8 mouse cellular contexts compared by ENCODE assay signal in the genomic region with DNA sequence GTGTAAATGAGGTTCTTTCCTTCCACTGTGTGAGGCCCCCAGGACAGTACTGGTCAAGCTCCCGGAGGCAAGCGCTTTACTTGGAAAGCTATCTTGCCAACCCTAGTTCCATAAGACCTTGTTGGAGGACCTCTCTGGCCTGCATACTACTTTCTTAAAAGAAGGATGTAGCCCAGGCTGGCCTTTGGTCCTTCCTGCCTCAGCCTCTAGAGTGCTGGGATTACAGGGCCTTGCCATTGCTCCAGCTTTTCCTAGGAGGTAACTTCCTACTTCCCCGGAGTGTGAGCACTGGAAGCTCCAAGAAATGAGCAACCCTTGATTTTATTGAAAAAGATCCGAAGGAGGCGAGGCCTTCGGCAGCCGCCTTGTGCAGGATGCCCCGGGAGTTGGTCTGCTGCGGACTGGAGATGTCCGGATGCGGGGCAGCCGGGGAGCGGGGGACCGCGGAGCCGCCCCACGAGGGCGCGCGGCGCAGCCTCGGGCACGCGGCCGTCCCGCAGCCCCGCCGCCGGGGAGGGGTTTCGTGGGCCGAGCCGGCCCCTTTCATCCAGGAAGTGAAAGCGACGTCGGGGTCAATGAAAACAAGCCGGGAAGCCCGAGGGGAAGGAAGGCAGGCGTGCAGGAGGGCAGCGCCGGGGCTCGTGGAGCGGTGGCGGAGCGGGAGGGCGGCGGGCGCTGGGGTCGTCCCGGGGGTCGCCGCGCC. TPM values are rescaled to one million over a fixed set of nuclear protein-coding genes. Genes with fewer than 3 reads are reported as not detected.
A peak's percentile ranks its signal among the peaks of the same experiment; 100 is the strongest.
DNase-seq lines count a peak whose midpoint lies in the region; ATAC-seq and TF ChIP-seq lines count a peak whose summit lies in the region.

A gene (plus strand): TSS at position 557 of the 703 bp plus-strand sequence.

- peak within 1 kb of the TSS; percentile 93 for H3K4me3 ChIP-seq in embryonic facial prominence, embryonic 10.5 days
- peak within 1 kb of the TSS; percentile 89 for H3K4me3 ChIP-seq in intestine, postnatal 0 days (ENCODE audit: low read depth, low read length)
- H3K4me3 ChIP-seq in midbrain, embryonic 10.5 days, result peak within 1 kb of the TSS; percentile 82

- no peaks in the 10 kb centered on the region for H3K27me3 ChIP-seq in embryonic facial prominence, embryonic 10.5 days (replicated peaks; ENCODE audit: low read depth, poor library complexity, severe bottlenecking)
- H3K27me3 ChIP-seq in intestine, postnatal 0 days (replicated peaks; ENCODE audit: control insufficient read depth, insufficient read depth, low read length), result no peaks in the 10 kb centered on the region
- H3K27me3 ChIP-seq in midbrain, embryonic 10.5 days (ENCODE audit: low read depth, poor library complexity, severe bottlenecking), result no peaks in the 10 kb centered on the region

- peaks cover 40% of the 10 kb centered on the region for H3K4me1 ChIP-seq in embryonic facial prominence, embryonic 10.5 days
- H3K4me1 ChIP-seq in intestine, postnatal 0 days (replicated peaks; ENCODE audit: control insufficient read depth, insufficient read depth, low read length), result 0 out of 2 replicates have a peak, but pooled peaks cover 3% of the 10 kb centered on the region
- peaks cover 46% of the 10 kb centered on the region for H3K4me1 ChIP-seq in midbrain, embryonic 10.5 days

- H3K27ac ChIP-seq in embryonic facial prominence, embryonic 10.5 days (replicated peaks), result peak within 1 kb of the TSS; percentile 91
- peak within 1 kb of the TSS; percentile 91 for H3K27ac ChIP-seq in intestine, postnatal 0 days (ENCODE audit: low read depth, low read length)
- H3K27ac ChIP-seq in midbrain, embryonic 10.5 days (replicated peaks), result peak within 1 kb of the TSS; percentile 93

- peak; percentile 74 for ATAC-seq in intestine, postnatal 0 days

- peaks cover 22% of the 10 kb centered on the region for H3K36me3 ChIP-seq in embryonic facial prominence, embryonic 10.5 days (replicated peaks)
- peaks cover 7% of the 10 kb centered on the region; the same call in 1 of the 2 replicates for H3K36me3 ChIP-seq in intestine, postnatal 0 days (ENCODE audit: control insufficient read depth, insufficient read depth)
- peaks cover 9% of the 10 kb centered on the region; the same call in 1 of the 2 replicates for H3K36me3 ChIP-seq in midbrain, embryonic 10.5 days

- TF ChIP-seq CTCF in intestine, postnatal 0 days (IDR thresholded peaks at IDR 0.05; ENCODE audit: low read depth), result no peak

- peak; percentile 94 for DNase-seq in adrenal gland, adult 2 months
- peak; percentile 89 for DNase-seq in embryonic facial prominence, embryonic 10.5 days (ENCODE audit: low spot score)
- no peak for DNase-seq in gonadal fat pad, adult 2 months (ENCODE audit: low read depth)
- peak; percentile 87 for DNase-seq in left cerebral cortex, postnatal 36 days (ENCODE audit: low spot score in 2 of 2)
- DNase-seq in midbrain, embryonic 10.5 days (ENCODE audit: low spot score), result peak; percentile 83
- peak; percentile 74 to 82 for DNase-seq in right cerebral cortex, postnatal 36 days (ENCODE audit: low spot score in 2 of 2)
- peak; percentile 83 to 85 for DNase-seq in urinary bladder, postnatal 4 days (ENCODE audit: low spot score in 2 of 2)

- peak within 1 kb of the TSS; percentile 83 for H3K9ac ChIP-seq in intestine, postnatal 0 days (ENCODE audit: low read depth, low read length)

- H3K9me3 ChIP-seq in embryonic facial prominence, embryonic 10.5 days, result no peaks in the 10 kb centered on the region
- H3K9me3 ChIP-seq in intestine, postnatal 0 days (ENCODE audit: control insufficient read depth), result no peaks in the 10 kb centered on the region
- H3K9me3 ChIP-seq in midbrain, embryonic 10.5 days (replicated peaks), result no peaks in the 10 kb centered on the region

- intact Hi-C loops in left cerebral cortex, postnatal 36 days (cut with DNase I), result no loop called here

- peak within 1 kb of the TSS; percentile 69 for H3K4me2 ChIP-seq in intestine, postnatal 0 days (replicated peaks; ENCODE audit: low read depth)

- 4% methylated on average over 52 of the region's 52 CpGs for WGBS in embryonic facial prominence, embryonic 10.5 days
- WGBS in intestine, postnatal 0 days, result 6% methylated on average over 34 of the region's 52 CpGs
- WGBS in midbrain, embryonic 10.5 days, result 4% methylated on average over 52 of the region's 52 CpGs

RNA-seq across cellular contexts. Expression of the gene that starts here (rescaled TPM):
- 10 to 100 TPM; 45.2 to 57.6 TPM for total RNA-seq in adrenal gland, adult 2 months (2021)
- 15.2 and 16.6 TPM in 2 replicates for polyA plus RNA-seq in adrenal gland, adult 2 months (2012; rRNA removed)
- 12.0 TPM in 2 replicates for polyA plus RNA-seq in embryonic facial prominence, embryonic 10.5 days (2016; fragmentation: Nextera tagmentation; extraction: Ambion mirVana)
- polyA plus RNA-seq in gonadal fat pad, adult 2 months (2012; rRNA removed), result 127 and 139 TPM in 2 replicates
- polyA plus RNA-seq in intestine, postnatal 0 days (2015; fragmentation: Nextera tagmentation; extraction: Ambion mirVana), result 8.3 and 8.5 TPM in 2 replicates
- 10 to 100 TPM; 36.4 to 38.9 TPM for total RNA-seq in left cerebral cortex, postnatal 36 days (2021)
- 4.9 and 6.2 TPM in 2 replicates for polyA plus RNA-seq in midbrain, embryonic 10.5 days (2016; fragmentation: Nextera tagmentation; extraction: Ambion mirVana)
